Mouse (Mus musculus): ENCODE data around the gene Adamts12. TPM values are rescaled to one million over a fixed set of nuclear protein-coding genes. Genes with fewer than 3 reads are reported as not detected.

Gene Adamts12
- 0.08 and 0.14 TPM in 2 replicates for polyA plus RNA-seq (2012; rRNA removed)

DNA sequence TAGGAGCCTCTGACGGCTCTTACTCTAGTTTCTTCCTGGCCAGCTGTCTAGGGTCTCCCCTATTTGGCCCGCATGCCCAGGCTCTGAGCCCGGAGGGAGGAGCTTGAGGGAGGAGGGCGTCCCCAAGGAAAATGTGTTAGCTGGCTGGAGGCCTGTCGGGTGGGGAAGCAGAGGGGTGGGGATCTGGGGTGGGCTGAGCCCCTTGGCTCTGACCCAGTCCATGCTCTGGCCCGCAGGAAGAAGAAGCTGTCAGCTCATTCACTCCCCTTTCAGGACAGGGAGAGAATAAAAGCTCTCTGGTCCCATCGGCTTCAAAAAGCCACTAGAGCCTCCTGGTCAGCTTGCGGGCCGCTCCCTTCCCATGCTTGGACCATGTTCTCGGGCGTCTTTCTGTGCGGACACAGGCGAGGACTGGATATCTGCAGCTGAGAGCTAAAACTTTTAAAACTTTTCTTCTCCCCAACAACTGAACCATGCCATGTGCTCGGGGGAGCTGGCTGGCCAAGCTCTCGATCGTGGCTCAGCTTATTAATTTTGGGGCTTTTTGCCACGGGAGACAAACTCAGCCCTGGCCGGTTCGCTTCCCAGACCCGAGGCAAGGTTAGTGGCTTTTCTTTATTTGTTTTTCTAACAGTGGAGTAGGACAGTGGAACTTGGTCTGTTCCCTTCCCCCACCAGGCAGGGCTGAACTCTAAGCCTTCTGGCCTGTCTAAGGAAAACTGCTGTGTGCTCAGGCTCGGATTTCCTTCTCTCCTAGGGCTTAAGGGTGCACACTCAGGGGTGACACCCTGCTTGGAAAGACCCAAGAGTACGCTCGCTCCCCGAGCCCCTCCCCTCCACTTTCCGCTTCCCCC is at the start of gene Adamts12:
Gene Adamts12 (plus strand): TSS at position 233 of the 854 bp plus-strand sequence.

DNA sequence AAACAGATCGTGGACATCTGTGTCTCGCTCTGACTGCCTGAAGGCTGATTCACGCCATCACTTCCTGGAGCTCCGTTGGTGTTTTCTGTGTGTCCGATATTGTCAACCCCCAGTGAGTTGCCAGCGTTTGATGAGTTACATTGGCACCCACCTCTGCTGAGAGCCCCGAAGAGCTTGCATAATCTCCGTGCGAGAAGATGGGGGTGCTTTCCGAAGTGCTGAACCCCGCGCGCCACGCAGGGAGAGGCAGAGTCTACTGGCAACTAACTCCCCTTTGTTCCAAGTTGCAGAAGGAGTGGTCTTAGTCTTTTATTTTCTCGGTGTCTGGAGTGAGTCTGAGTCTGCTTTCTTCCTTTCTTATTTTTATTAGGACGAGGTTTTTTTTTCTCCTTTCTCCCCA is 26.9 kb upstream of the Adamts12 start, which contains the start of gene Rxfp3:
Gene Rxfp3 (minus strand): TSS at position 281 of the 400 bp plus-strand sequence.

Other genes starting within 250 kb of the Adamts12 start
- 0.24 and 1.0 TPM in 2 replicates for gene C1qtnf3, start 112.5 kb upstream of the Adamts12 start, polyA plus RNA-seq (2012; rRNA removed)
- gene Amacr, start 83.0 kb upstream of the Adamts12 start, polyA plus RNA-seq (2012; rRNA removed), result 1.9 and 2.5 TPM in 2 replicates
- gene Slc45a2, start 64.1 kb upstream of the Adamts12 start, polyA plus RNA-seq (2012; rRNA removed), result not detected in 2 replicates
- gene Rxfp3, start 26.8 kb upstream of the Adamts12 start, polyA plus RNA-seq (2012; rRNA removed), result not detected in 2 replicates

Measured in stomach, adult 2 months (tissue).